Mouse (Mus musculus) hindbrain, embryonic 14.5 days (tissue): ENCODE data around the gene Trmt61a. TPM values are rescaled to one million over a fixed set of nuclear protein-coding genes. Genes with fewer than 3 reads are reported as not detected.
"Not testable (repeated sequence)": the region's sequence is repeated elsewhere in the genome, so short reads cannot be mapped to it uniquely, and the experiment has no call there.

Experiments
- ATAC-seq: fragments of 200-750 bp; cut with Nextera tagmentation; 2 replicates; pipeline ENCODE4 v1.8.0; 2017; ENCODE audit warnings: moderate number of reproducible peaks, mild to moderate bottlenecking, moderate TSS enrichment, moderate library complexity; ENCODE audit not compliant: low FRiP score
- DNase-seq: peaks from one replicate; pipeline ENCODE4 v3.0.0-alpha.2; 2015; ENCODE audit warnings: low spot score
- H3K27ac ChIP-seq: fragments of 300-500 bp; sonication (generic); 2 replicates; pipeline ENCODE4 v1.5.1; 2014; ENCODE audit warnings: mild to moderate bottlenecking, moderate library complexity
- H3K27me3 ChIP-seq: fragments of 300-500 bp; sonication (generic); 2 replicates; pipeline ENCODE4 v1.6.1; 2014; ENCODE audit warnings: mild to moderate bottlenecking, low read length, mixed read lengths; ENCODE audit not compliant: control insufficient read depth, insufficient read depth
- H3K36me3 ChIP-seq: fragments of 300-500 bp; sonication (generic); replicated peaks from 2 replicates; pipeline ENCODE4 v1.6.1; 2014; ENCODE audit not compliant: control insufficient read depth, insufficient read depth
- H3K4me1 ChIP-seq: fragments of 300-500 bp; sonication (generic); replicated peaks from 2 replicates; pipeline ENCODE4 v1.6.1; 2014; ENCODE audit warnings: antibody characterized with exemption, low read length, mixed read lengths; ENCODE audit not compliant: control insufficient read depth, insufficient read depth
- H3K4me2 ChIP-seq: fragments of 300-500 bp; sonication (generic); replicated peaks from 2 replicates; pipeline ENCODE4 v1.6.1; 2014; ENCODE audit warnings: mild to moderate bottlenecking, moderate library complexity
- H3K4me3 ChIP-seq: fragments of 300-500 bp; sonication (generic); replicated peaks from 2 replicates; pipeline ENCODE4 v1.5.1; 2014; ENCODE audit warnings: mild to moderate bottlenecking, low read length
- H3K9ac ChIP-seq: fragments of 300-500 bp; sonication (generic); 2 replicates; pipeline ENCODE4 v1.6.1; 2014
- H3K9me3 ChIP-seq: fragments of 300-500 bp; sonication (generic); 2 replicates; pipeline ENCODE4 v1.6.1; 2016; ENCODE audit warnings: low read length; ENCODE audit not compliant: control insufficient read depth
- WGBS: fragments of 180-500 bp; shearing (Covaris S2); extraction: QIAGEN DNeasy Blood & Tissue Kit; methylation state at CpG from one replicate; pipeline ENCODE4 v1.1.7; 2014; 5-methylcytosine and 5-hydroxymethylcytosine counted together
- polyA plus RNA-seq: library from polyadenylated mRNA; unstranded; fragments of >200 nt; fragmentation: Nextera tagmentation; extraction: Ambion mirVana; gene quantifications from 2 replicates; pipeline ENCODE4 v1.2.1, GENCODE M21; 2014

Gene Trmt61a
- 6.1 and 7.2 TPM in 2 replicates for polyA plus RNA-seq

DNA sequence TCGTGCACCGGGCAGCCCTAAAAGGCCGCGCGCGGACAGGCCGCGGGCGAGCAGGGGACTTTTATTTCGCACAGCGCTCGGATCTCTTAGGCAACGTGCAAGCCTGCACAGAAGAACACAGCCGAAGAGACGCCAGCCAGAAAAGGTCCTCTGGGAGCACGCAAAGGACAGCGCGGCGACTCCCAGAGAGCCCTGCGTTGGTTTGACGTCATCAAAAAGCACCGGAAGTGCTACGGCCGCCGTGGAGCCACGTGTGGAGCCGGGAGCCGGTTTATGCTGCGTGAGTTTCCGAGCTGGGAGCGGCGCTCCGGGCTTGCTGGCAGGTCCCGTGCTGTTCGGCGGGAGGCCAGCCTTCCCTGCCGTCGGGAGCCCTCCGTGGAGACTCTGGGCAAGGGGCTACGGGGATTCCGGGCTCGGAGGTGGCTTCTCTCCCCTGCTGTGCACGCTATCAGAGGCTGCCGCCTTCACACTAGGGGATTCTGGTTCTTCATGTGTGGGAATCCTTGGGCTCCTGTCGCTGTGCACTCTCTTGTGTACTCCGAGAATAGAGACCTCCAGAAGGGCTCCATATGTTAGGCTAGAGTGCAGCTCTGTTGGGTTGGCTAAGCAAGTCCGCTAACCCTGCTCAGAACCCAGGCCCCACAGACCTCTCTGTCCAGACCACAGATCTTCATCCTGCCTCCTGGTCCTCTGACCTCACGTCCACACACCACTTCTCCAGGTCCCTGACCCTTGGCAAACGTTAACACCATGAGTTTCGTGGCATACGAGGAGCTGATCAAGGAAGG is at the start of gene Trmt61a:
Gene Trmt61a (plus strand): TSS at position 224 of the 788 bp plus-strand sequence.
- Histone ChIP-seq H3K27me3 (no peaks in the 10 kb centered on the region), H3K4me2 (peak within 1 kb of the TSS; percentile 79), H3K9me3 (no peaks in the 10 kb centered on the region), H3K4me3 (peak within 1 kb of the TSS; percentile 87), H3K36me3 (0 out of 2 replicates have a peak, but pooled peaks cover 18% of the 10 kb centered on the region), H3K4me1 (peaks cover 17% of the 10 kb centered on the region), H3K27ac (peak within 1 kb of the TSS; percentile 96), H3K9ac (peak within 1 kb of the TSS; percentile 70)
- ATAC-seq (peak; percentile 91), DNase-seq (peak; percentile 97)
- WGBS: under 1% methylated on average over 51 of the region's 51 CpGs

DNA sequence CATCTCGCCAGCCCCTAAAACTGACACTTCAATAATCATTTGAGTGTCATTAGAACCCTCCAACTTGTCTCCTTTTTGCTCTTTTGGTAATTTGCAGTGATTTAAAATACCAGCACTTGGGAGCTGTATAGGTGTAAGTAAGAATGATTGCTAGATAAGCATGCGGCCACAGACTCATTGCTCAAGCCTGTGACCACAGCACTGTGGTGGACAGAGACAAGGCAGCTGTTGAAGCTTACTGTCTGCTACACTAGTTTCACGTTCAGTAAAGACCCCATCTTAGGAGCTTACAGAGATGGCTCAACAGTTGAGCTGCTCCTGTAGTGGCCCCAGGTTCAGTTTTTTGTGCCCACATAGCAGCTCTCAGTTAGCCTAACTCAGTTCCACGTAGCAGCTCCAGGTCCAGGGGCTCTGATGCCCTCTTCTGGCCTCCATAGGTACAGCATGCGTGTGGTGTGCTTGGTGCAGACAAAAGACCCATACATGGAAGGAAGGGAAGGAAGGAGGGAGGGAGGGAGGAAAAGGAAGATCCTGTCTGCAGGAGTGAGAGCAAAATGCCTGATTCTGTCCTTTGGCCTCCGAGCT is 29.8 kb upstream of the Trmt61a start:
- Histone ChIP-seq H3K36me3 (peaks cover 93% of the 10 kb centered on the region), H3K27me3 (no peaks in the 10 kb centered on the region), H3K9ac (no peak overlapping the region), H3K4me3 (no peak overlapping the region), H3K27ac (no peak overlapping the region), H3K4me1 (no peaks in the 10 kb centered on the region), H3K4me2 (no peak overlapping the region), H3K9me3 (no peaks in the 10 kb centered on the region)
- DNase-seq: peak; percentile 77
- peak; percentile 51; the same call in 1 of the 2 replicates for ATAC-seq
- WGBS: 54% methylated on average over 6 of the region's 6 CpGs

DNA sequence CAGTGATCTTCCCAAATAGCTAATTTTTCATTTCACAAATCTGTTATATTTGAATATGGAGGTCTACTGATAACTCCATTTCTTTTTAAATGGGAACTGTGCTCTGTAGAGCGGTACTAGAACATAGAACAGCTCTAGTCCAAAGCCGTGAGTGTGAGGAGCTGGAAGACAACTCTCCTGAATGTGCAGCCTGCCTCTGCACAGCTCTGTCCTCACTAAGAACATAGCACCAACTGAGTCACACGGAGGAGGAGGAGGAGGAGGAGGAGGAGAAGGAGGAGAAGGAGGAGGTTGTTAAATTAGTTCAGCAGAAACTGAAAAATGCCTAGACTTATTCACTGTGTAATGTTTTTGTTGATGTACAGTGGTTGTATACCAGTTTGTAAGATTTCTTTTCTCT is 25.0 kb upstream of the Trmt61a start:
- H3K36me3 ChIP-seq: peaks cover 95% of the 10 kb centered on the region
- no peak overlapping the region for H3K4me2 ChIP-seq
- no peak overlapping the region for H3K9ac ChIP-seq
- ATAC-seq (no peak), DNase-seq (no peak)
- H3K27ac ChIP-seq: no peak overlapping the region
- no peaks in the 10 kb centered on the region for H3K27me3 ChIP-seq
- no peaks in the 10 kb centered on the region for H3K9me3 ChIP-seq
- 84% methylated on average over 3 of the region's 3 CpGs for WGBS
- no peaks in the 10 kb centered on the region for H3K4me1 ChIP-seq
- H3K4me3 ChIP-seq: no peak overlapping the region

DNA sequence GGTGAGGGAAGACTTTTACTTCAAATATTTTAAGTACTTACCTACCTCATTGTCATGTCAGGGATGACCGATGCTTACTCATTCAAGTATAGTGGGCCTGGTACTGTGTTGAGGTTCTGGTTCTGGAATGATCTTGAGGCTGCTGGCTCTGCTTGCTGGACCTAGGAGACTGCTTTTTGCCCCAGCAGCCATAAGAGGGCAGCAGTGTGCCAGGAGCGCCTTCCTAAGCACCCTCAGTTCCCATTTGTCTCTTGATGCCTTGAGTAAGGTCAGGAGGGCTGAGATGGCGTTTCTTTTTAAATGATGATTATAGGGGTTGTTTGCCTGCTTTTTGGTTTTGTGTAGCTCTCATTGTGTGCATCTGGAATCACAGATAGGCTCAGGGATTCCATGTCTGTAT is 24.5 kb upstream of the Trmt61a start:
- H3K27ac ChIP-seq: no peak overlapping the region
- H3K9ac ChIP-seq: no peak overlapping the region
- H3K36me3 ChIP-seq: peaks cover 91% of the 10 kb centered on the region
- ATAC-seq (no peak), DNase-seq (peak; percentile 81)
- no peaks in the 10 kb centered on the region for H3K27me3 ChIP-seq
- no peaks in the 10 kb centered on the region for H3K9me3 ChIP-seq
- H3K4me3 ChIP-seq: no peak overlapping the region
- H3K4me1 ChIP-seq: no peaks in the 10 kb centered on the region
- WGBS: 33% methylated on average over 3 of the region's 3 CpGs
- H3K4me2 ChIP-seq: no peak overlapping the region

DNA sequence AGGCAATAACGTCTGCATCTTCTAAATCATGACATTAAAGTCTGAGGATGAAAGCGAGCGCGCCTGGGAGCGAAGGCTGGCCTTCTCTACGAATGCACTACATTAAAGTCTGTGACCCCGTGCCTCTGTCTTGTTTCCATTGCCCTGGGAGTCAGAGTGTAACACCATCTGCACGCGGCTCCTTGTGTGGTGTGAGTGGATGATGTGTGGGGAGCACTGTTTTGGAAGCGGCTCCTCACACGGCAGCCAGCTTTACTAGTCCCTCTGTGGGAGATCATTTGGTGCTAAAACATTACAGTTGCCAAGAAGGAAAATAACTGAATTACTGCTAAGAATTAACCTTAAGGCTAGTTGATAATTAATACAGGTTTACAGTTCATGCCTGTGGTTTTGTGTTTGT is 22.2 kb upstream of the Trmt61a start:
- Histone ChIP-seq H3K9me3 (no peaks in the 10 kb centered on the region), H3K4me1 (no peaks in the 10 kb centered on the region), H3K27me3 (no peaks in the 10 kb centered on the region), H3K27ac (no peak overlapping the region), H3K36me3 (peaks cover 88% of the 10 kb centered on the region), H3K9ac (no peak overlapping the region), H3K4me3 (no peak overlapping the region), H3K4me2 (no peak overlapping the region)
- no peak for ATAC-seq
- WGBS: 92% methylated on average over 11 of the region's 11 CpGs
- DNase-seq: no peak

DNA sequence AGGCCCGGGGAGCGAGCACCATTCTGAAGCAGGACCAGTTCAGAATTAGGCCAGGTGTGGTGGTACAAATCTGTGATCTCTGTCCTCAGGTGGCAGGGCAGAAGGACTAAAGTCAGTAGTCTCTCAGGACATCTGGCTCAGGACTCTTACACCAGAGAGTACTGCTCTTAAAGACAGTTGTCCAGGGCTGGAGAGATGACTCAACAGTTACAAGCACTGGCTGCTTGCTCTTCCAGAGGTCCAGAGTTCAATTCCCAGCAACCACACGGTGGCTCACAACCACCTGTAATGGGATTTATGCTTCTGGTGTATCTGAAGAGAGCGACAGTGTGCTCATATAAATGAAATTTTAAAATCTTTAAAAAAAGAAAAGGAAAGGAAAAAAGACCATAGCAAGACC is 18.6 kb upstream of the Trmt61a start:
- Histone ChIP-seq H3K36me3 (peaks cover 57% of the 10 kb centered on the region), H3K9ac (no peak overlapping the region), H3K27ac (no peak overlapping the region), H3K4me1 (no peaks in the 10 kb centered on the region), H3K9me3 (no peaks in the 10 kb centered on the region), H3K27me3 (no peaks in the 10 kb centered on the region), H3K4me2 (no peak overlapping the region), H3K4me3 (no peak overlapping the region)
- DNase-seq (no peak), ATAC-seq (no peak)
- 96% methylated on average over 4 of the region's 4 CpGs for WGBS

DNA sequence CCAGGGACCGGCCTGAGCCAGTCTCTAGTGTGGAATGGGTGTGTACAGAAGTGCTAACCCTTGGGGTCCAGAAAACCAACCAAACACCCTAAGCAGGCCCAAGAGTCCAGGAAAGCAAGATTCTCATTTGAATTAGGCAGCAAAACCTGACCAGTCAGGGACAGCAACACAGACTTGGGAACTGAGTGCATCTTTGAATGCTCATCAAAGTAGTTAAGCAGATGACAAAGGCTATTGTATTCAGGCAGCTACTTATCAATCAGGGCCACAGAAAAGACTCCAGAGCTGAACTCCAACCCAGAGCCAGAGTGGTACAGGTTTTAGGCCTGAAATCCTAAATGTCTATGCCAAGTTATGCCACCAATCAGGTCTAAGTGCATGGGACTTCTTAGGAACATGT is 17.3 kb upstream of the Trmt61a start:
- Histone ChIP-seq H3K27me3 (no peaks in the 10 kb centered on the region), H3K9me3 (no peaks in the 10 kb centered on the region), H3K4me1 (no peaks in the 10 kb centered on the region), H3K27ac (no peak overlapping the region), H3K9ac (no peak overlapping the region), H3K4me3 (no peak overlapping the region), H3K36me3 (peaks cover 44% of the 10 kb centered on the region), H3K4me2 (no peak overlapping the region)
- no peak for ATAC-seq
- WGBS: 90% methylated on average over 1 of the region's 1 CpGs
- DNase-seq: no peak

DNA sequence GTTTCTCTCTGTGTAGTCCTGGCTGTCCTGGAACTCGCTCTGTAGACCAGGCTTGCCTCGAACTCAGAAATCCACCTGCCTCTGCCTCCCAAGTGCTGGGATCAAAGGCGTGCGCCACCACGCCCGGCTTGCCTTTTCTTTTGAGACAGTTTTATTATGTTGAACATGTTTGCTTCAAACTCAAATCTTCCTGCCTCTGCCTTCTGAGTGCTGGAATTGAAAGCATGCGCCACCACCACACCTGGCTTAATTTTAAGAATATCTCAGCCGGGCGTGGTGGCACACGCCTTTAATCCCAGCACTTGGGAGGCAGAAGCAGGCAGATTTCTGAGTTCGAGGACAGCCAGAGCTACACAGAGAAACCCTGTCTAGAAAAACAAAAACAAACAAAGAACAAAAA is 16.4 kb upstream of the Trmt61a start:
- not testable (repeated sequence) for H3K4me2 ChIP-seq, H3K27me3 ChIP-seq, H3K4me1 ChIP-seq, DNase-seq, H3K27ac ChIP-seq, ATAC-seq, H3K4me3 ChIP-seq, H3K9ac ChIP-seq, H3K9me3 ChIP-seq
- 98% methylated on average over 11 of the region's 11 CpGs for WGBS
- peaks cover 35% of the 10 kb centered on the region for H3K36me3 ChIP-seq

DNA sequence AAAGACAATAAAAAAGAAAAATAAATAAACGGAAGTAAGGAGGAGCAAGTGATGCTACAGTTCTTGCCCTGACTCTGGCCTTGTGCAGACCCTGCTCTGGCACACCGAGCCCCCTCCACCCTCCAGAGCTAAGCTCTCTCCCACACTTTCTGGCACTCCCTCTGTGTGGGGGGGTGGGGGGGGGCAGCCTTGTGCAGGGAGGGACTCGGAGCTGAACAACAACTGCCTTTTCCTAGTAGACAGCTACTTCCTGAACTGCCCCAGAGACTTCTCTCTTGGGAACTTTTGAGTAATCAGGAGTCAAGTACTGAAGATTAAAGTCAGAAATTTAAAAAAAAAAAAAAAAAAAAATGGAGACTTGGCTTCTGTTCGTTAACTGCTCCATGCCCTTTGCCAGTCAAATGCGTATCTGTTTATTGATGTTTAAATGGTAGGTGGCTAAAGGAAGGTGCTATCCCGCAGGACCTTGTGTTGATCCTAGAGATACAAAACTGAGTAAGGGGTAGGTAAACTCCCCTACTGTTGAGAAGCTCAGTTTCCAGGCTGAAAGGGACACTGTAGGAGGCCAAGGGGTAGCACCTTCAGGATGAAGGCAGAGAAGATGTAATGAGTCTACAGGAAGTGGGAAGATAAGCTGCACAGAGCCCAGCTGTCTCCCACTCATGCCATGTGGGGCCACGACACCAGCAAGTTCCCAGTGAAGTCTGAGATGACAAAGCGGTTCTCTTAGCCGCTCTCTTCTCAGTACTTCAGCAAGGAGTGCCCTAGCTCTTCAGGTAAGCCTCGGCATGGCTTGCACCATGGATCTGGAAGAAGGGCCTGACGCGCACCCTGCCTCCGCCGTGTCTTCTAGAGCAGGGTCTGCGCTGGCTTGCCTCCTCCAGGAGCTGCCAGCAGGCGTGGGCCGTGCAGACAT is 14.4 kb upstream of the Trmt61a start:
- Histone ChIP-seq H3K4me2 (no peak overlapping the region), H3K9me3 (no peaks in the 10 kb centered on the region), H3K36me3 (peaks cover 28% of the 10 kb centered on the region), H3K4me1 (peaks cover under 1% of the 10 kb centered on the region), H3K4me3 (no peak overlapping the region), H3K27ac (no peak overlapping the region), H3K9ac (no peak overlapping the region), H3K27me3 (no peaks in the 10 kb centered on the region)
- no peak for DNase-seq
- 80% methylated on average over 17 of the region's 17 CpGs for WGBS
- ATAC-seq: no peak
